Mouse (Mus musculus) kidney, adult 11 months (tissue): ENCODE results near the gene Gm49721.
"Not testable (repeated sequence)": the region's sequence is repeated elsewhere in the genome, so short reads cannot be mapped to it uniquely, and the experiment has no call there.

ENCODE experiments used
- DNase-seq: peaks from one replicate; pipeline ENCODE4 v3.0.0; 2022

Gm49721 gene

DNA sequence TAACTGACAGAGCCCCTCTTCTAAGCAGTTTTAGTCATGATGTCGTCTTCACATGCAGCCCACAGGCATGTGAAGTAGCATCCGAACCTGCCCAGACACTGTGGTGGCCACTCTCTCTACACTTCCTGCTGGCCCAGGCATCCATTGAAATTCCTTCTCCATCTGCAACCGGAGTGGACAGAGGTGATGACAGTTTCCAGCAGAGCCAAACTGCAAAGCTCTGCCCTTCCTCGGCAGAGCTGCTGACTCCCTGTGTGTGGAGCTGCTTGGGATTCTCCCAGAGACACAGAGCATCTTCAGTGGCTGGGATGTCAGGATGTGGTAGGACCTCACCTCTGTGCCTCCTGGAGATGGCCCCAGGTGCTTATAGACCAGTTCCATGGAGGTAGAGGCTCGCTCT lies 105.8 kb downstream of the Gm49721 start:
- not testable (repeated sequence) for DNase-seq

DNA sequence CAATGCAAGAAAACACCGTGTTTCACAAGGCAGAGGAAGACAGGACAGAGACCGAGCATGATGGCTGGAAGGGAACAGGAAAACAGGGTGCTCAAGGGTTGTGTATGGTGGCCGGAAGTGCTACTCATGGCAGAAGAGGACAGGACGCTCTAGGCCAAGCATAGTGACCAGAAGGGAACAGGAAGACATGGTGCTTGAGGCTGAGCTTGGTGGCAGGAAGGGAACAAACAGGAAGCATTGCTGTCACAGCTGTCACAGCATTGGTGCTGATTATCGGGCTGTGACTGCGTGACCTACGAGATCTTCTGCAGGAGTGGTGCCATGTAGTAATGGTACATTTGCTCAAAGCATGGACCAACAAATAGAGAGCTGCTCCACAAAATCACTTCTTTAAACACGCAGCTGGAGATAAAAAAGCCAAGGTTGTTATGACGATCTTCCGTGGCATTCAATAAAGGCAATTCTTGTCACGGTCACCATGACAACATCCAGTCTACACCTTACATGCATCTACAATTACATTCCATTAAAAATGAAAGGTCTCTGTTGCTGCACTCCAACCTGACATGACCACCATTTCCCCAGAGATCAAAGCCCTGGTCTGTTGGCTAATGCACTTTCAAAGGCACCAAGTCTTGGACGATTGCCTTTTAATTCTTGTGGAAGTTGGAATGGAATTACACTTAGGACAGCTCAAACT lies 106.9 kb downstream of the Gm49721 start:
- not testable (repeated sequence) for DNase-seq

DNA sequence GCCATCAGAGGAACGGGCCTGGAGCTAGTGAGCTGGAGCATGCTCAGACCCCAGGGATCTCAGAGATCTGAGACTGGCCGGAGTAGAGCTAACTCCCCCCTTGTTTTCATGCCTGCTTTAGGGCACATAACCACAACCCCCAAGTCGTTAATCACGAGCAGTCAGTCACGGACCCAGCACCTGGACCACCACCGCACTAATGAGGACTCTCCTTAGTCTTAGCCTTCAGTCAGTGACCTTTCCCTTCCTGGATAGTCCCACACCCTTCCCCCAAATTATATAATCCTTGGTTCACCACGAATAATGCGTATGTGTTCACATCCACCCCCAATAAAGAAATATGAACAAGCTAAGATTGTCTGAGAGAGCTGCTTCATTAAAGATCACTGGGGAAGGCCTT lies 108.1 kb downstream of the Gm49721 start:
- DNase-seq: not testable (repeated sequence)
